Mouse (Mus musculus) kidney, postnatal 36 days (tissue): ENCODE results near the gene Znrd1.

Source experiments
- DNase-seq, 2 experiments: peaks; one replicate each; pipeline ENCODE4 v3.0.0; 2021 to 2022; ENCODE audit warnings: mixed read lengths in 2 of 2

Gene Znrd1

DNA sequence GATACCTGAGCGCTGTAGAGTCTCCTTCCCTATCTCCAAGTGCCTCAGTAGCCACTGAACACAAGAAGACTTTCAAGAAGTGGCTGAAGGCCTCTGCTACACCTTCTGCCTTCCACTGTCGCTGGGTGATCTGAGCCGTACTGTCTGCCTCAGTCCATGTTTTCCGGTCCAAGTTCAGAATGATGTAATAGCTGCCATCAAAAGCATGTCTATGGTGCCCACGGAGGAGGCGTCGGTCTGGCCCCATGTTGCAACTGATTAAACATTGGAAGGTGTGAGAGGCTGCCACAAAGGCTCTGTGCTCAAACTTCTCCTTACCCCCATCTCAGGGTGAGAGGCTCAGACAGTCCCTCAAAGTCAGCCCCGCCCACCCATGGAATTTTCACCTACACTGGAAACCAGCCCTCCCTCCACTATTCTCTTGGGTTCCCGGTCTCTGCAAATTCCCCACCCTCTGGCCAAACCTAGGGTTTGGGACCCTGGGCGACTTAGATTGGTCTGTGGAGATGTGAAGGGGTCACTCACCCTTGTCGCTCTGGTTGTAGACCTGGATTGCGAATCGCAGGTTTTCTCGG, 12.0 kb upstream of the Znrd1 start:
- no peak for DNase-seq

- no peak for DNase-seq
Observed at GRCm38 (mm10) chr17:36966875-36967274, 8.5 kb upstream of the Znrd1 start.

DNA sequence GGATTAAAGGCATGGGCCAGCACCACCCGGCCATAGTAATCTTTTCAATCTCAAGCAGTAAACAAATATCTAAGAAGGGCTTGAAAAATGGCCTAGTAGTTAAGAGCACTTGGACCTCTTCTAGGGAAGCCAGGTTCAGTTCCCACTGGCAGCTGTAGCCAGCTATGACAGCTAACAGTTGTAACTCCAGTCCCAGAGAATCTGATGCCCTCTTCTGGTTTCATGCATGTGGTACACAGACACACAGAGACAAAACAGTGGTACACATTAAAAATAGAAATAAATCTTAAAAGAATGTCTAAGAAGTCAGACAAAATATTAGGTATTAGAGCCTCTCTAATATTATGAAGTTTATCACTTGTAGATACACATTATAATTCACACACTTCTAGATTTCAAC, 2.8 kb upstream of the Znrd1 start:
- no peak for DNase-seq

DNA sequence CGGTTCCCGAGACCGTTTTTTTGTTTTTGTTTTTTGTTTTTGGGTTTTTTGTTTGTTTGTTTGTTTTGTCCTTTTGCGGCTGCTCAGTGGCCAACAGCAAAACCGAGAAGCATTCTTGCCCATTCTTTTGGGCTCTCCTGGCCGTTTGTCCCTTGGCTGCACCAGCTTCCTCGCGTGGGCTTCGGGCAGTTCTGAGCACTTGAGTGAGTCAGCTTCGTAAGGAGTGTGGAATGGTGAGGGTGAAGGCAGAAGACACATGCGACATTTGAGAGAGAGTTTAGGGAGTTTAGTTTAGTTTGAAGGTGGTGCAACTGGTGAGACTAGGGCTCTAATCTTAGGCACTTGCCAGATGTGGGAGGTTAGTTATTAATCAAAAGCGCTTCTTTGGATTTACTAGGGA, 525 bp upstream of the Znrd1 start:
- no peak for DNase-seq

DNA sequence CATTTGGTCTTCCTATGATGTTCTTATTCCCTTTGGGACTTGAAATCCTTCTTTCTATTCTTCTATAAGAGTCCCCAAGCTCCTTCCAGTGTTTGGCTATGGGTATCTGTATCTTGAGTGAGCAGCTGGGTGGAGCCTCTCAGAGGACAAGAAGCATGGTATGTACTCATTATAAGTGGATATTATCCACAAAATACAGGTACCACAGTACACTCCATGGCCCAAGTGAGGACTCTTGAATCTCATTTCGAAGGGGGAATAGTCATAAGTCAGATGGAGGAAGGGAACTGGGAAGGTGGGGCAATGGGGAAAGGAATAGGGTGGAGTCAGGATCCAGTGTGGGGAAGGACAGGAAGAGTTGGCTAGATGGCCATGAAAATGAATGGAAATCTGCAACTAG, 5.3 kb downstream of the Znrd1 start:
- no peak for DNase-seq

- DNase-seq = no peak
Observed at GRCm38 (mm10) chr17:36952631-36953030, 5.7 kb downstream of the Znrd1 start.

DNA sequence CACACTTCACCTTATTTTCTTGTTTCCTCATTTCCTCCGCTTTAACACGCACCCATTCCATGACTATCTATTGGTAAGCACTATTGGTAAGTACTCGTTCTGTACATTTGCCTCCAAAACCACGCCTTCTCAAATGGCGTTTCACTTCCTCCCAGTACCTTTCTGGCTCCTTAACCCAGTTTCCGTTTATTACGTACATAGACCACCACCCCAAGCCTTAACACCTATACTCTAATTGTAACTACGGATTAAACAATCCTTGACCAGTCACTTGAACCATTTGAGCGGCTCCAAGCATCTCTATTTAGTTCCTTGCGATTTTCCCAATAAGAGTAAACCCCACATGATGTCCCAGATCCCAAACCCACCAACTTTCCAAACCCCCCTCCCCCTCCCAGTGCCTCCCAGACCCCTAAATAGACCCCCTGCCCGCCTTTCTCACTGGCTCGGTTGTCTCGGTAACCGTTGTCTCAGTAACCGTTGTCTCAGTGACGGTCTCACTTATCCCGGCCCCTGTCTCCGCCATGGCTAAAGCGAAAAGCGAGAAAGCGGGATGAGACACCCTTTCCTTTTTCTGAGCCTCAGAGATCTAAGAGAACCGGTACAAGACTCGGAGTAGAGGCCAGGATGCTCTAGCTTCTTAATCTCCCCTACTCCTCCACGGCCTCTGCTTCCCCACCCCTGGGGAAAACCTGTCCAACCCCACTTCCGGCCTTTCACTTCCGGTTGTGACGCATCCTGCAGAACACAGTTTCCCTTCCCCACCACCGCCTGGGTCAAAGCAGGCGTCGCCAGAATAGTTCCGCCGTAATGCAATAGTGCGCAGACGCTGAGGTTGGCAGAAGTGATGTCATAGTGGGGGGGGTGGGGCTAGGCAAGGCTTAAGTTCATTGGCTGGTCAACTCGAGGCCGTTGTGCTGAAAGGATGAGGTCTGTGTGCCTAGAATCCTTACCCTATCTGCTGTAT, 7.1 kb downstream of the Znrd1 start, which contains the start of gene Ppp1r11:
TSS of gene Ppp1r11 (minus strand) at position 761 of the 967 bp plus-strand sequence.
- DNase-seq = peak; percentile 97 to 98

- DNase-seq = no peak
Observed at GRCm38 (mm10) chr17:36949265-36949664, 9.1 kb downstream of the Znrd1 start.

DNA sequence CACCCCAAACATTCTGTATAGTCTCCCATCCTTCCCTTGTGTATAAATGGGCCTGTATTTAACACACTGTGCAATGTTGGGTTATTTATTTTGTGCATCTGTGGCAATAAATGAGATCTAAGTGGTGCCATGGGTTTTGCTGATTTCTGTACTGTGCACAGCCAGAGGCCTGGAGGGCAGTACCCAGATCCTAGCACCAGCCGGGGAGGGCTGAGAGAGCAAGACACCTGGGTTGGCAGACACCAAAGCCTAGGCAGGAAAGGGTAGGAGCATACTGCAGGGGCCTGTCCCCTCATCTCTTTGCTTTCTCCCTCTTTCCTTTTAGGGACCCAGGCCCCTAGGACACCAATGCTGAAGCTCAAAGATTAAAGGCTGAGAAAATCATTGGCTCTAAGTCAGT, 10.1 kb downstream of the Znrd1 start:
- DNase-seq = no peak

GRCm38 (mm10) chr17:36947051-36947819, 11.1 kb downstream of the Znrd1 start:
- peak; percentile 36 to 76 for DNase-seq

DNA sequence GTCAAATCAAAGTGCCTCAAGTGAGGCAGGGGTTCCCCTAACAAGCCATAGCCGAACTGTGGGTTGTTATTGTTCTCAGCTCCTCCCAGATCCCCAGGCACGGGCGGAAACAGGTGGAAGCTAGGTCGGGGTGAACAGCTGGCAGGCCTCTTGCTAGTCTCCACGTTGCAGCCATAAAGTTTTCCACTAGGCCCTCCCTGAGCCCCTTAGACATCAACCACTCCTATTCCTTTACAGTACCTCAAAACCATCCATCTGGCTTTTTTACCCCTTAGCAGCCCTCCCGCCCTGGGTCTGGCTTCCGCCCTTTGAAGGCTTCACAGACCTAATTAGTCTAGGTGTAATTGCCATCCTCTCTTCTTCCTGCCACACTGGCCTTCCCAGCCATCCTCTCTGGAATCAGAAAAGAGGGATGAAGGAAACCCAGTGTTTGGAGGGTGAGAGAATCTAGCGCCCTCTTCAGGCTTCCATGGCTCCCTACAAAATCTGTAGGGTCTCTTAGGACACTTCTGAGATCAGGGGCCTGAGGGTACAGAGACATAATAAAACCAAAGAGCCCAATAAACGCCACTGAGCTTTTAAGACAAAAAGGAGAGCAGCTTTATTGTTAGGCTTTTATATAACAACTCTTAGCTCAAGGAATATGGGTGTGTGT, 14.1 kb downstream of the Znrd1 start:
- no peak for DNase-seq

DNA sequence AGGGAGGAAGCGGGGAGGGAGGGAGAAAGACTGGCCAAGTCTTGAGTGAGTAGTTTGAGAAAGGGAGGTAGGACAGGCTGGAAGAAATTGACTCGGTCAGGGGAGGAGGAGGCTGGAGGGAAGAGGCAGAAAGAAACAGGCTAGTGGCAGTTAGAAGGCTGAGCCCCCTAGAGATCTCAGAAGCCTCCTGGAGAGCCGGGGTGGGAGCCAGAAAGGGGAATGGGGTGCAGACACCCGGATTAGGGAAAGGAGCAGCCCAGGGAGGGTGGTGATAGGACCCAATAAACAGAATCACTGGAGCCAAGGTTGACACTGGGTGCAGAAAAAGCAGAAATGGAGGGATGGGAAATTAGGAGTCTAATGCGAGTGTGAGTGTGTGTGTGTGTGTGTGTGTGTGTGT, 14.7 kb downstream of the Znrd1 start:
- no peak for DNase-seq

DNA sequence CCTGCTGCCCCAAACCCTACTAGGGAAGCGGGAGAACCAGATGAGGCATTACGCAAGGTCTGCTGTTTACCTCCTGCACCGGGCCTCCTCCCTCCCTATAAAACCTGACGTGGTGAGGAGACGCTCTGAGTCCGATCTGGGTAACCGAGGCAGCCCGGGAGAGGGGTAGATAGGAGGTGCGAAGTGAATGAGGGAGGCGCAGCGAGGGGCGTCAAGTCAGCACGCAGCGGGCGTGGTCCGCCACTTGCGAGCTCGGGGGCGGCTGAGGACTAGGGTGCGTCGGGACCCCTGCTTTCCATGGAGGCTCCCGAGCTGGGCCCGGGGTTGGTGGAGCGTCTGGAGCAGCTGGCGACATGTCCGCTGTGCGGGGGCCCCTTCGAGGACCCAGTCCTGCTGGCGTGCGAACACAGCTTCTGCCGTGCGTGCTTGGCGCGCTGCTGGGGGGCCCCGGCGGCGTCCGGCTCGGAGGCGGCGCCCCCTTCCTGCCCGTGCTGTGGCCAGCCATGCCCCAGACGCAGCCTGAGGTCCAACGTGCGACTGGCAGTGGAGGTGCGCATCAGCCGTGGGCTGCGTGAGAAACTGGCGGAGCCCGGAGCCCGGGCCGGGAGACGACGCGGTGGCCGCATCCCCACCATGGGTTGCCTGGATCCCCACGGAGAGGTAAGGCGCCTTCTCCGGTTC, 15.4 kb downstream of the Znrd1 start, which contains the start of gene Rnf39:
TSS of gene Rnf39 (plus strand) at position 128 of the 681 bp plus-strand sequence.
- DNase-seq = peak in 1 of 2 experiments; percentile 18

DNA sequence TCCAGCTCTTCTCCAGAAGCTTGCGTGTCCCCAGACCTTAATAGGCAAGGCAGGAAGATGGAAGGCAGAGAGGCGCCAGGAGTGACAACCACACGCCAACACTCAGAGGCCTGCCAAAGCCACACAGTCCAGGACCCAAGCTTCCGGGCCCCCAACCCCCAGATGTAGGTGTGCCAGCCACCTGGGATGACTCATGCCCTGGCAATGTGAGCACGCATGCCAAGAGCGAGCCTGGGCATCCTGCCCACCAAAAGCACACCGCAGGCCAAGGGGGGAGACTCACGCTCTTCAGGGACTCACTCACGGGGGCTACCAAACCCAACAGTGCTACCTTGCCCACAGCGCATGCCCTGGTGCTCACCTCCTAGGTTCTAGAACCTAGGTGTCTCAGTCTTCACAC, 16.0 kb downstream of the Znrd1 start:
- DNase-seq = peak; percentile 37 to 63

- no peak for DNase-seq
Observed at GRCm38 (mm10) chr17:36938056-36938455, 20.3 kb downstream of the Znrd1 start.

- DNase-seq = peak; percentile 60 to 66
Observed at GRCm38 (mm10) chr17:36931806-36932205, 26.6 kb downstream of the Znrd1 start.

DNA sequence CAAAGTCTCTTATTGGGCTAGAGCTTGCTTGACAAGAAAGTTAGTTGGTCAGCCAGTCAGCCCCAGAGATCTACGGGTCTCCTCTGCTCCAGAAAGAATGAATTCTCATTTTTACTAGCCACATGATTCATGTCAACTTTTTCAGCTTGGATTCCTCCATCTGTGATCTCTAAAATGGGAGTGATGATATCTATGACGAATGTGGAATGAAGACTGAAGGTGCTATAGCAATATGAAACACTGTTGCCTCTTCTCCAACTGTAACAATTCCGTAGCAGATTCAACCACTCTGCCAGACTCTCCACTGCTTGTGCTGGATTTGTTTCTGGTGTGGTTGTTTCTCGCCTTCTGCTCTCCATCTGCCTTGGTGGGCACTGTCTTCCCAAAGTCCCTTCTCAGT, 27.2 kb downstream of the Znrd1 start:
- DNase-seq = no peak

DNA sequence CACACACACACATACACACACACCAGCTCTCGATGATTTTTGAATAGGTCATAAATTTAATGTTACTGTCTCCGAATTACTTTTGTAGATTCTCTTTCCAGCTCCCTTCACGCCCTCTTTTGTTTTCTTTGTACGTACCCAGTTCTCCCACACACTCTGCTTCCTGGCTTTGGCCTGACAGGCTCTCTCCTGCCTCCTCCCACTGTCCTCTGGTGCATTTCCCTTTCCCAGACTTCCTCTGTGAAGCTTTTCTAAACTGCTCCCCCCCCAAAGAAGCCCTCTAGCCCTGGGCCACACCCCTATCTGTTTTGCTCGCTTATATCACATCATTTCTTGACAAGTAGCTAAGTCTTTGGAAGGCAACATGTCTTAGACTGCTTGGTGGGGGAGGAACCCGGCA, 28.1 kb downstream of the Znrd1 start:
- DNase-seq = peak; percentile 30 to 64

DNA sequence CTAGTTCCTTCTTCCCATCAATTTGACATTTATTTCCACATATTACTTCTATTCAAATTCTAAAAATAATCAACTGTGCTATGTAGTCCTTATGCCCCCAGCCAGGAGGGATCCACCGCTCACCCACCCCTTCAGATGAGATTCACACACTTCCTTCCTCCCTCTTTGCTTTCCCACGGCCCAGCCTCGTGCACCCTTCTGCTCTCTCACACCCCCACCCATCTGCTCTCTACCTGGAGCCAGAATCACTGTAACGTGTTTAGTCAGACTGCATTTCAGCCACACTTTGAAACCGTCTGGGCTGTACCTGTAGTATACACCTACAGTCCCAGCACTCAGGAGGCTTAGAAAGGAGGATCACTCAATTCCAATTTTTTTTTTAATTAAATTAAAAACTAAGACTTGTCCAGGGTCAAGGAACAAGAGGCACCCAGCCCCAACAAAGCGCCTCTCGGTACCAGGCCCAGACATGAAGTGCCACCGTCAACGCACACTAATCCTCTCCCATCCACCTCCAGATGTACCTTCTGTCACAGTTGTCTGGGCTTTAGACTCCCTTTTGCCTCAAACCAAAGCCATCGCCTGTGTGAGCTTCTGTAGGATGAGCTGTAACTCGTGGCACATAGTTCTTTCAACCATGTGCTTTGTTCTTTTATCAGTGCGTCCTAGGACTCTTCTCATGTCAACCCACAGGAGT, 29.0 kb downstream of the Znrd1 start:
- DNase-seq = no peak

GRCm38 (mm10) chr17:36927496-36928120, 30.8 kb downstream of the Znrd1 start:
- DNase-seq = no peak

GRCm38 (mm10) chr17:36923491-36923890, 34.9 kb downstream of the Znrd1 start:
- no peak for DNase-seq
